Mouse (Mus musculus): ENCODE measurements around the gene Ryk. TPM values are rescaled to one million over a fixed set of nuclear protein-coding genes. Genes with fewer than 3 reads are reported as not detected.

Ryk gene
- polyA plus RNA-seq, 1 experiment from 2014 or later = 17.7 TPM

GRCm38 (mm10) chr9:102828604-102829003 is 6.1 kb upstream of the Ryk start:
- no peak overlapping the region for H3K9ac ChIP-seq (ENCODE audit: low read length)
- H3K9me3 ChIP-seq (replicated peaks; ENCODE audit: control insufficient read depth, low read length) = no peaks in the 10 kb centered on the region
- 77% methylated on average over 7 of the region's 7 CpGs for WGBS
- H3K4me1 ChIP-seq (ENCODE audit: control insufficient read depth, insufficient read depth, low read length) = no peaks in the 10 kb centered on the region
- no peak overlapping the region for H3K4me3 ChIP-seq (replicated peaks; ENCODE audit: low read length)
- H3K27me3 ChIP-seq (ENCODE audit: control insufficient read depth, insufficient read depth, low read length) = no peaks in the 10 kb centered on the region
- ATAC-seq (ENCODE audit: insufficient read depth, low FRiP score) = no peak
- H3K36me3 ChIP-seq (ENCODE audit: control insufficient read depth, insufficient read depth, low read length) = no peaks in the 10 kb centered on the region
- no peak overlapping the region for H3K4me2 ChIP-seq (ENCODE audit: low read depth, low read length)
- H3K27ac ChIP-seq (ENCODE audit: low read length) = no peak overlapping the region

- Histone ChIP-seq H3K27me3 (ENCODE audit: control insufficient read depth, insufficient read depth, low read length) (no peaks in the 10 kb centered on the region), H3K4me2 (ENCODE audit: low read depth, low read length) (no peak overlapping the region), H3K9ac (ENCODE audit: low read length) (no peak overlapping the region), H3K4me3 (replicated peaks; ENCODE audit: low read length) (no peak overlapping the region), H3K27ac (ENCODE audit: low read length) (no peak overlapping the region), H3K4me1 (ENCODE audit: control insufficient read depth, insufficient read depth, low read length) (0 out of 2 replicates have a peak, but pooled peaks cover 9% of the 10 kb centered on the region), H3K9me3 (replicated peaks; ENCODE audit: control insufficient read depth, low read length) (no peaks in the 10 kb centered on the region), H3K36me3 (ENCODE audit: control insufficient read depth, insufficient read depth, low read length) (no peaks in the 10 kb centered on the region)
- WGBS = 87% methylated on average over 4 of the region's 4 CpGs
- ATAC-seq (ENCODE audit: insufficient read depth, low FRiP score) = no peak
Measured at GRCm38 (mm10) chr9:102831541-102831940, 3.2 kb upstream of the Ryk start.

GRCm38 (mm10) chr9:102834414-102834741 is 339 bp upstream of the Ryk start:
- ATAC-seq (ENCODE audit: insufficient read depth, low FRiP score) = peak; percentile 30; the same call in 1 of the 2 replicates
- H3K9ac ChIP-seq (ENCODE audit: low read length) = peak overlapping the region; percentile 98
- no peak overlapping the region; the same call in 1 of the 2 replicates for H3K27ac ChIP-seq (ENCODE audit: low read length)
- 12% methylated on average over 10 of the region's 10 CpGs for WGBS
- peak overlapping the region; percentile 75 for H3K4me2 ChIP-seq (ENCODE audit: low read depth, low read length)
- H3K4me1 ChIP-seq (ENCODE audit: control insufficient read depth, insufficient read depth, low read length) = peaks cover 19% of the 10 kb centered on the region; the same call in 1 of the 2 replicates
- no peaks in the 10 kb centered on the region for H3K36me3 ChIP-seq (ENCODE audit: control insufficient read depth, insufficient read depth, low read length)
- no peaks in the 10 kb centered on the region for H3K27me3 ChIP-seq (ENCODE audit: control insufficient read depth, insufficient read depth, low read length)
- no peaks in the 10 kb centered on the region for H3K9me3 ChIP-seq (replicated peaks; ENCODE audit: control insufficient read depth, low read length)
- H3K4me3 ChIP-seq (replicated peaks; ENCODE audit: low read length) = peak overlapping the region; percentile 90

- no peaks in the 10 kb centered on the region for H3K9me3 ChIP-seq (replicated peaks; ENCODE audit: control insufficient read depth, low read length)
- WGBS = 45% methylated on average over 9 of the region's 9 CpGs
- no peaks in the 10 kb centered on the region for H3K27me3 ChIP-seq (ENCODE audit: control insufficient read depth, insufficient read depth, low read length)
- no peak overlapping the region for H3K27ac ChIP-seq (ENCODE audit: low read length)
- H3K4me2 ChIP-seq (ENCODE audit: low read depth, low read length) = peak overlapping the region; percentile 75
- no peak for ATAC-seq (ENCODE audit: insufficient read depth, low FRiP score)
- peaks cover 36% of the 10 kb centered on the region for H3K4me1 ChIP-seq (ENCODE audit: control insufficient read depth, insufficient read depth, low read length)
- peak overlapping the region; percentile 90 for H3K4me3 ChIP-seq (replicated peaks; ENCODE audit: low read length)
- no peaks in the 10 kb centered on the region for H3K36me3 ChIP-seq (ENCODE audit: control insufficient read depth, insufficient read depth, low read length)
- no peak overlapping the region for H3K9ac ChIP-seq (ENCODE audit: low read length)
Measured at GRCm38 (mm10) chr9:102836279-102836678, 1.6 kb downstream of the Ryk start.

GRCm38 (mm10) chr9:102840792-102841778 is 6.4 kb downstream of the Ryk start:
- H3K36me3 ChIP-seq (ENCODE audit: control insufficient read depth, insufficient read depth, low read length) = no peaks in the 10 kb centered on the region
- H3K9me3 ChIP-seq (replicated peaks; ENCODE audit: control insufficient read depth, low read length) = no peaks in the 10 kb centered on the region
- peaks cover 59% of the 10 kb centered on the region for H3K4me1 ChIP-seq (ENCODE audit: control insufficient read depth, insufficient read depth, low read length)
- peak overlapping the region; percentile 8; the same call in 1 of the 2 replicates for H3K4me3 ChIP-seq (replicated peaks; ENCODE audit: low read length)
- no peaks in the 10 kb centered on the region for H3K27me3 ChIP-seq (ENCODE audit: control insufficient read depth, insufficient read depth, low read length)
- H3K9ac ChIP-seq (ENCODE audit: low read length) = peak overlapping the region; percentile 9; the same call in 1 of the 2 replicates
- ATAC-seq (ENCODE audit: insufficient read depth, low FRiP score) = peak; percentile 61; the same call in 1 of the 2 replicates
- WGBS = 20% methylated on average over 16 of the region's 16 CpGs
- peak overlapping the region; percentile 10 for H3K4me2 ChIP-seq (ENCODE audit: low read depth, low read length)
- peak overlapping the region; percentile 75 for H3K27ac ChIP-seq (ENCODE audit: low read length)

- Histone ChIP-seq H3K36me3 (ENCODE audit: control insufficient read depth, insufficient read depth, low read length) (no peaks in the 10 kb centered on the region), H3K9ac (ENCODE audit: low read length) (no peak overlapping the region), H3K9me3 (replicated peaks; ENCODE audit: control insufficient read depth, low read length) (no peaks in the 10 kb centered on the region), H3K4me3 (replicated peaks; ENCODE audit: low read length) (no peak overlapping the region), H3K27me3 (ENCODE audit: control insufficient read depth, insufficient read depth, low read length) (no peaks in the 10 kb centered on the region), H3K4me2 (ENCODE audit: low read depth, low read length) (no peak overlapping the region), H3K27ac (ENCODE audit: low read length) (peak overlapping the region; percentile 31; the same call in 1 of the 2 replicates), H3K4me1 (ENCODE audit: control insufficient read depth, insufficient read depth, low read length) (peaks cover 51% of the 10 kb centered on the region)
- 32% methylated on average over 1 of the region's 1 CpGs for WGBS
- ATAC-seq (ENCODE audit: insufficient read depth, low FRiP score) = 0 out of 2 replicates have a peak, but pooled peaks have one; percentile 55
Measured at GRCm38 (mm10) chr9:102841832-102842231, 7.1 kb downstream of the Ryk start.

- Histone ChIP-seq H3K36me3 (ENCODE audit: control insufficient read depth, insufficient read depth, low read length) (no peaks in the 10 kb centered on the region), H3K9ac (ENCODE audit: low read length) (no peak overlapping the region), H3K4me1 (ENCODE audit: control insufficient read depth, insufficient read depth, low read length) (peaks cover 56% of the 10 kb centered on the region), H3K27me3 (ENCODE audit: control insufficient read depth, insufficient read depth, low read length) (no peaks in the 10 kb centered on the region), H3K4me2 (ENCODE audit: low read depth, low read length) (no peak overlapping the region), H3K4me3 (replicated peaks; ENCODE audit: low read length) (no peak overlapping the region), H3K9me3 (replicated peaks; ENCODE audit: control insufficient read depth, low read length) (no peaks in the 10 kb centered on the region), H3K27ac (ENCODE audit: low read length) (peak overlapping the region; percentile 31; the same call in 1 of the 2 replicates)
- 0 out of 2 replicates have a peak, but pooled peaks have one; percentile 34 for ATAC-seq (ENCODE audit: insufficient read depth, low FRiP score)
- 49% methylated on average over 8 of the region's 8 CpGs for WGBS
Measured at GRCm38 (mm10) chr9:102842498-102842897, 7.8 kb downstream of the Ryk start.

- Histone ChIP-seq H3K27ac (ENCODE audit: low read length) (no peak overlapping the region), H3K9ac (ENCODE audit: low read length) (no peak overlapping the region), H3K9me3 (replicated peaks; ENCODE audit: control insufficient read depth, low read length) (no peaks in the 10 kb centered on the region), H3K4me2 (ENCODE audit: low read depth, low read length) (no peak overlapping the region), H3K4me3 (replicated peaks; ENCODE audit: low read length) (no peak overlapping the region), H3K4me1 (ENCODE audit: control insufficient read depth, insufficient read depth, low read length) (peaks cover 67% of the 10 kb centered on the region), H3K36me3 (ENCODE audit: control insufficient read depth, insufficient read depth, low read length) (no peaks in the 10 kb centered on the region), H3K27me3 (ENCODE audit: control insufficient read depth, insufficient read depth, low read length) (no peaks in the 10 kb centered on the region)
- WGBS = 23% methylated on average over 4 of the region's 4 CpGs
- ATAC-seq (ENCODE audit: insufficient read depth, low FRiP score) = no peak
Measured at GRCm38 (mm10) chr9:102843577-102843976, 8.9 kb downstream of the Ryk start.

- ATAC-seq (ENCODE audit: insufficient read depth, low FRiP score) = no peak
- Histone ChIP-seq H3K4me1 (ENCODE audit: control insufficient read depth, insufficient read depth, low read length) (peaks cover 53% of the 10 kb centered on the region), H3K27me3 (ENCODE audit: control insufficient read depth, insufficient read depth, low read length) (no peaks in the 10 kb centered on the region), H3K27ac (ENCODE audit: low read length) (no peak overlapping the region), H3K4me2 (ENCODE audit: low read depth, low read length) (no peak overlapping the region), H3K36me3 (ENCODE audit: control insufficient read depth, insufficient read depth, low read length) (no peaks in the 10 kb centered on the region), H3K9me3 (replicated peaks; ENCODE audit: control insufficient read depth, low read length) (no peaks in the 10 kb centered on the region), H3K4me3 (replicated peaks; ENCODE audit: low read length) (no peak overlapping the region), H3K9ac (ENCODE audit: low read length) (no peak overlapping the region)
- WGBS = 69% methylated on average over 6 of the region's 6 CpGs
Measured at GRCm38 (mm10) chr9:102845851-102846250, 11.1 kb downstream of the Ryk start.
